Mouse (Mus musculus) heart, adult 11 months (tissue): ENCODE measurements around the gene Eef1akmt1.

ENCODE experiments used
- DNase-seq: peaks from one replicate; pipeline ENCODE4 v3.0.0; 2022

The Eef1akmt1 gene

DNA sequence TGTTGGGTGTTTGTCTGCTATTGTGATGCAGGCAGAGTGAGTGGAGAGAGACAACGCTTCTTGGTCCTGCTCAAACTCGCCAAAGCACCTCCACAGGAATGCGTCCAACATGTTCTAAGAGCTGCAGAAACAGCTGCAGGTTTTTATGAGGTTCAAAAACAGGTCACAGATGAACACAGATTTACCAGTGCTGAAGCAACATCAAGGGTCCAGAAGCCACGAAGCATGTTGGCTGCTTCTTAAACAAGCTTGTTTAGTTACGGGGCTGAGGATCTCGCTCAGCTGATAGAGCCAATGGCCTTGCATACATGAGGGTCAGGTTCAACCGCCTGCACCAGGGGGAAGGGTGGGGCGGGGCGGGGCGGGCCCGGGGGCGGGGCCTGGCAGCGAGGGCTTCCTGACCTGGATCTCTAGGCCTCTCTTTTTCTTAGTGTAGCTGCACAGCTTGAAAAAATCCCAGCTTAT, 24.8 kb downstream of the Eef1akmt1 start:
- DNase-seq = no peak

DNA sequence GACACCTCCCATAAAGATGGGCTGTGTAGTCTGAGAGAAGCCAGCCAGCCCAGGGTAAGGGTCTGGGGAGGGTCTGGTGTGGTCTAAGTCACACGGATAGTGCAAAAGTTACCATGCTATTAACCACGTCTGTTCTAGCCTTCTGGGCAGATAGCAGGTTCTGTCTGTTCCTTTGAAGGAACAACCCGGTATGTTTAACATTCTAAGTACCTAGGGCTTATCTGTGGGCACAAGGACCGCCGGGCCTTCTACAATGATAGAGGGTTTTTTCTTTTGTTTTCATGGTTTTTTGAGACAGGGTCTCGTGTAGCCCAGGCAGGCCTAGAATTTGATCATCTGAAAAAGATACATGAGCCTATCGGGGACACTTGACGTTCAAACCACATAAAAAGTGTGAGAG, 25.3 kb downstream of the Eef1akmt1 start:
- DNase-seq = peak; percentile 34

DNA sequence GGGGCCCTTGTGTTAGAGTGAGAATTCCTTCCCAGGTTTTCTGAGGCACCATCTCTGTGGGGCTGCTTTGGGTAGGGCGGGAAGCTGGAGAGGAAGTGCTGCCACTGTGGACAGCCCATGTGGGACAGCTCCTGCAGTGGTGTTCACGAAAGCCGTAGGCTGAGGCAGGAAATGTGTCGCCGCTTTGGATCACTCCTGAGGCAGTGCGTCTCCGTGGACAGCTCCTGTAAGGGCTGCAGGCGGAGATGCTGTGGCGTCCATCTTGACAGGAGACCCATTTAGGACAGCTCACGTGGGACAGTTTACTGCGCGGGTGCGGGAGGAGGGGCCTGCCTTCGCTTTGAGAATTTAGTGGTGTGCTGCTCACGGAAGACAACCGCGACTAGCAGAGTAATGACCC, 25.9 kb downstream of the Eef1akmt1 start:
- DNase-seq = peak; percentile 65

DNA sequence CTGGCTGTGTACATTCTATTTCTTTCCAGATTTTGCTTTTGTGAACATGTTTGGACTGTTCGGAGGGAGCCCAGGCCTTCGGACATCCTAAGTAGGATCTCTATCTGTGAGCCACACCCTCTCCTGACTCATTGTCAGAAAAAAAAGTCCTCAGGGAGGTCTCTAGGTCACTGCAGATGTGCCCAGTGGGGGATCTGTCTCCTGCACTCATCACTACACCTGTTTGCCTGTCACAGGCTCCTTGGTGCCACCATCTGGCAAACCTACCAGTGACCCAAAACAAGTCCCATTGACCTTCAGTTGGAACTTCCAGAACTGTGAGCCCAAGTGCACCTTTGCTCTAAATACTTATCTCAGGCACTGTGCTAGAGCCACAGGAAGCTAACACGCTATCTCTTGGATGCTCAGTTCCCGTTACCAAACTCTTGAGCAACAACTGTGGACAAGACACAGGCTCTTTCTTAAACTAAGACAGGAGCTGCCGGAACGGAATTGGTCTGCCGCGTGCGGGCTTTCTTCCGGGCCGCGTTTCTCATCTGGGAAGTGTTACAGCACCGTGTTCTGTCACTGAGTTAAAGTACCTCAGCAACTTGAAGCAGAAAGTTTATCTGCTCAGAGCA, 27.9 kb downstream of the Eef1akmt1 start:
- no peak for DNase-seq

DNA sequence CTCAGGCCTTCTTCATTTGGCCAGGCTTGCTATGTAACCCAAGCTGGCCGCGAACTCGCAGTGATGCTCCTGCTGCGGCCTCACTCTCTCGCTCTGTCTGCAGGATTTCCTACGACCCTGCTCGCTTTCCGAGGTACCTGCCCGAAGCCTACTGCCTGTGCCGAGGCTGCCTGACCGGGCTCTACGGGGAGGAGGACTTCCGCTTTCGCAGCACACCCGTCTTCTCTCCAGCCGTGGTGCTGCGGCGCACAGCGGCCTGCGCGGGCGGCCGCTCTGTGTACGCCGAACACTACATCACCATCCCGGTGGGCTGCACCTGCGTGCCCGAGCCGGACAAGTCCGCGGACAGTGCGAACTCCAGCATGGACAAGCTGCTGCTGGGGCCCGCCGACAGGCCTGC, 29.2 kb downstream of the Eef1akmt1 start:
- DNase-seq = no peak

DNA sequence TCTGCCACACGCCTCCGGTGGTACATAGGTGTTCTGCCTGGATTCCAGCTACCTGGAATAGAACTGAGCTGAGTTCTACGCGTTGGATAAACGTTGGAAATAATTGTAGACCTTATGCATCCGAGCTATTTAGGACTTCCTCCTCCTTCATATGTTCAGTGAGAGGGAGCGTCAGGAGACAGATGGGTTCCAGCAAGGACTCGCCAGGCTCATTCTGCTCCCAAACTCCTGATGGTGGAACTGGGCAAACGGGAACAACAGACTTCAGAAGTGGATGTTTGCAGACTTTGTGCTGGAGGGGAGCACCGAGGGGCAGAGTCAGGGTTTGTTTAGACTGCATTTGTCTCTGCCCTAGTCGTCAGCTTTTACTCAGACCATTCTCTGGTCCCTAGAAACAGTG, 30.7 kb downstream of the Eef1akmt1 start:
- DNase-seq = no peak

DNA sequence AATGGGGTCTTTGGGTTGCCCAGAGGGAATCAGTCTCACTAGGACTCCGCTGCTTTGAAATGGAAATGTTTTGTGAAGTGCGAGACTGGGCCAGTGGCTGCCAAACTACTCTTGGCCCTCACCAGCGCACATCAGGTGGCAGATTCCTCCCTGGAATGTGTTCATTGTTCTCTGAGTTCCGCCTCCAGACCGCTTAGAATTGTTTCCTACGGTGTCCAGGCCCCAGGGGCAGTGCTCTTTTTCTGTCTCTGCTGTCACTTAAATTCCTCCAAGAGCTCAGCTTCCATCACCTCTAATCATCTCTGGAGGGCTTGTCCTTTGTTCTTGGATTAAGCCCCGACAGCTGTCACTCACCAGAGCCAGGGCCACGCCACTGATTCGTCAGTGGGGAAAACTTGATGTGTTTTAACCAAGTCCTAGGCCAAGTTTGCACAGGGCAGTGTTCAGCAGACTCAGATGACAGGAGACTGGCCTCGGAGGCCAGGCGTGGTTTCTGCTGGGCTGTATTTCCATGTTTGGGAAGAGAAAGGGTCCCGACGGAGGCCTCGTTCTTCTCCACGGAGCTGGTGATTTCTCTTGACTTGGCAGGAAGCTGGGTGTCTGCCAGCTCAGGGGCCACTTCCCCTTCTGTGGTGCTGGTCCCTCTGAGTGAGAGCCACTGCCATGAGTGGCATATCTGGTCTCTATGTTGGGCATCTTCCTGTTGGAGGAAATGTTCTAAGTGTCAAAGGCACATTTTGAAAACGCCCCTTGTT, 34.0 kb downstream of the Eef1akmt1 start:
- peak; percentile 94 for DNase-seq

DNA sequence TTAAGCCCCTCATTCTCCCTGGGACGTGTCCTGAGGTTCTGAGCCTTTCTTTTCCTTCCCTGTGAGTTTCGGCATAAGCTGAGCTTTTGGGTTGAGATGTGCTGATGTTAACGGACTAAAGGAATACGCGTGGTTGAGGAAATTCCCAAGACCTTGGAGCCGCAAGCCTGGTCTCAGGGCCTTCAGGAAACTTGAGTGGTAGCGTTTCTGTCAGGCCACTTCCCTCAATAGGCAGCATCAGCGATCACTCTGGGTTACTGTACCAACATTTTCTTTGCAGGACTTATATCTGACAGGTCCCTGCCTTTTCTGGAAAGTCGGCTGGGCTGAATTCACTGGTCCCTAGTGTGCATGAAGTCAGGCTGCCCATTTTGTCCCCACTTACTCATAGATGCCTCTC, 34.6 kb downstream of the Eef1akmt1 start:
- no peak for DNase-seq

DNA sequence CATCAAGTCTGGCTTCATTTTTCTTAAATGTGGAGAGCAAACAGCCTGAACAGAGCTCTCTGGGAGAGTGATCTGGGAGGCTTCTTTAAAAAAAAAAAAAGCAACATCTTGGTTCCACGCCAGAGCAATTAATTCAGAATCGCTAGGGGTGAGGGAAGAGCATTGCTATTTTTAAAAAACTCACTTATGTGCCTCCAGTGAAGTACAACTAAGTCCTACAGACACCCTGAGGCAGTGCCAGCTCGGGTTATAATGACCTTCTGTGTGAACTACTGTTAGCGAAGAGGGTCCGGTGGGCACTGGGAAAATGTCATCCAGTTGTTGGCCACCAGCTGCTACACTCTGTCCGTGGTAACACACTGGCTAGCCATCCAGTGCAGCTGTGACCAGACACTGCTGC, 35.8 kb downstream of the Eef1akmt1 start:
- peak; percentile 95 for DNase-seq

DNA sequence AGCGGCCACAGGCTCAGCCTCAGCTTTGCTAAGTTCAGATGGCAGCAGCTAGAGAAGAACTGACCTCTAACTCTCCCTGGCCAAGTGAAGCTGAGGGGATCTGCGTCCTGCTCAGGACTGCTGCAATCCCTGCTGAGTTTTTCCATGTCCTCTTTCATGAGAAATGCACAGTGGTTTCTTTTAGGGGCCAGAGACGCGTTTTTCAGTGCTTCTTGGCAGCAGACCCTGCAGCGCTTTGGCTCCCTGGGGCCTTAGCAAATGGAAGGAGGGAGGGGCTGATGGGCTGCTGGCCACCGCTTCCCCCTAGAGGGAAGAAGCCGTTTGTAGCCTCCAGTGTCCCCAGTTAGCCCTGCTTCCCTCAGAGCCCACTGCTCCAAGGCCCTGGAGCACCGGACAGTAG, 36.5 kb downstream of the Eef1akmt1 start:
- DNase-seq = peak; percentile 99

DNA sequence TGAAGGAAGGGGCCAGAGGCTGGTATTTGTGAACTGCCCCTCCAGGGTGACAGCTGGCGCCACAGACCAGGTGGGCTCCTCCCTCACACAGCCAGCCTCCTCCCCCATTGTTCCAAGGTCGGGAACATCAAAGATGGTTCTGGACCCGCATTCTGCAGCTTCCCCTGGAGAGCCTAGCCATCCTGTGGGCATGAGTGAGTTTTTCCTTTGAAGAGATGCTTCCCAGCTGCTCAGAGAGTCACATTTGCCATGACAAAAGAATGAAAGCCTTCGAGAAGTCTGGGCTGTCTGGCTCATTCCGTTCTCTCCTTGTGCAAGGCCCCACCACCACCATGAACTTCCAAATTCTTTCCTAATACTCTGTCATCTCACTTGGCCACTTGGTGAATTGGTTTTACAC, 37.1 kb downstream of the Eef1akmt1 start:
- peak; percentile 94 for DNase-seq

DNA sequence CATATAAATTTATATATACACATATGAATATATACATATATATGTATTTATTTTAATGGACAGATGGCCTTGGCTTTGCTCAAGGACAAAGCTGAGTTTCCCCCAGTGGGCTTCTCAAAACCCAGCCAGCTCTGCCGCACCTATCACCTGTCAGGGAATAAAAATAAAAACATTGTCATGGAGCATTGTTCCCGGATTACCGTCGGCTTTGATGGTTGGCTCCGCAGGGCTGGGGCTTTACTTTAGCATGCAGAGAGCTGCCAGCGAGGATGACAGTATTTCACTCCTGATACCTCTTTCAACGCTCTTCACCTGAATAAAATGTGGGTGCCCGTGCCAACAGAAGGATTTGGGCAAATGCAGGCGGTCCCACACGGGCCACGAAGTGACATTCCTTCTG, 37.6 kb downstream of the Eef1akmt1 start:
- peak; percentile 89 for DNase-seq

DNA sequence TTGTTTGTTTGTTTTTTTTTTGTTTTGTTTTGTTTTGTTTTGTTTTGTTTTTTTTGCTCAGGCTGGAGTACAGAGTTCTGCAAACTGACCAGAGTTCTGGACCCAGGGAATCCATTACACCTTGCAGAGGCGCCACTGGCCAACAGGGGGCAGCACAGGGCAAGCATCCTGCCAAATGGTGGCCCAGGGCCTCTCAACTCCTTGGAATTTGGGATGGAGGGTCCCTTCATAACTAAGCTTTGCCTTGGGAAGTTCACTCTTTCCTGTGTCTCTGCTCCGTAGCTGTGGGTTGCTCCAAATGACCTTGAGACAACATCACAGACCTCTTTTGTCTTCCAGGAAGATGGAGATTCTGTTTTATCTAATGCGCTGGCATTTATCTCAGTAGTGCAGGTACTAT, 38.2 kb downstream of the Eef1akmt1 start:
- peak; percentile 93 for DNase-seq

DNA sequence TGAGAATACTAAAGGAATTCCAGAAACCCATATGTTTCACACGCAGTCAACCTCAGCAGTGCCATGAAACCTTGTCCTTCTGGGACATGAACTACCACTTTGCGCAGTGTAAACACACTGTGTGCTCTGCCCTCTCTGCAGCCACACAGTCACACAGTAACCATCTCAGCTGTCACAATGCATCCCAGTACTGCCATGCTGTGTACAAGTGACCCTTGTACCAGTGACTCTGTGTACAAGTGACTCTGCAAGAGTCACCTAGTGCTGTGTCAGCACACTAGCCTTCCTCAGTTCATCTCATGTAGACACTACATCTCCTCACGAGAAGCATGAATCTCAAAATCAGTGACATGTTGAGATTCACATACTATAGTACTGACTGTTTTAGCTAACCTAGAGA, 38.8 kb downstream of the Eef1akmt1 start:
- DNase-seq = no peak

DNA sequence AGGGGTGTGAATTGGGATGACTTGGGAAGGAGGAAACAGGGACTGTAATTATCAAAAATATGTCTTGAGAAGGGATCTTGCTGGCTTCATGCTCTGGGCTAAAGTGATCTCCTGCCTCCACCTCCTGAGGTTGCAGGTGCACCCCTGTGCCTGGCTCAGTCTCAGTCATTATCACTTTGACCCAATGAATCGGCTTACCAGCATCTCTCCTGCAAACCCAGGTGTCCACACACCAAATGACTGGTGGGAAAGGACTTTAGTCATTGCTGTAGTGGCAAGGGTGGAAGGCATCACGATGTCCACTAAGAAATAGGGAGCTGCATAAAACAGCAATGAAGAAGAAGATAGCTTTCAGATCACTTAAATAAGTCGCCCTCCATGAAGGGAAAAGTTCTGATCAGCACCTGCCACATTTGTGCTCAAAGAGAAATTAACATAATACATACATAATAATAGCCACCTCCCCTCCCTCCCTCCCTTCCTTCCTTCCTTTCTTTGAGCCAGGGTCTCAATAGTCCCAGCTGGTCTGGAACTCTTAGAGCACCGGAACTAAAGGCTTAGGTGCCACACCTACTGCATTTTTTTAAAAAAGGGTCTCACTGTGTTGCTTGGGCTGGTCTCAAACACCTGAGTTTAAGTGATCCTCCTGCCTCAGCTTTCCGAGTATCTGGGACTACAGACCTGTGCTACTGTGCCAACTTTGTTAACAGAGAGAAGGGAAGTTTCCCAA, 41.5 kb downstream of the Eef1akmt1 start:
- DNase-seq = no peak

DNA sequence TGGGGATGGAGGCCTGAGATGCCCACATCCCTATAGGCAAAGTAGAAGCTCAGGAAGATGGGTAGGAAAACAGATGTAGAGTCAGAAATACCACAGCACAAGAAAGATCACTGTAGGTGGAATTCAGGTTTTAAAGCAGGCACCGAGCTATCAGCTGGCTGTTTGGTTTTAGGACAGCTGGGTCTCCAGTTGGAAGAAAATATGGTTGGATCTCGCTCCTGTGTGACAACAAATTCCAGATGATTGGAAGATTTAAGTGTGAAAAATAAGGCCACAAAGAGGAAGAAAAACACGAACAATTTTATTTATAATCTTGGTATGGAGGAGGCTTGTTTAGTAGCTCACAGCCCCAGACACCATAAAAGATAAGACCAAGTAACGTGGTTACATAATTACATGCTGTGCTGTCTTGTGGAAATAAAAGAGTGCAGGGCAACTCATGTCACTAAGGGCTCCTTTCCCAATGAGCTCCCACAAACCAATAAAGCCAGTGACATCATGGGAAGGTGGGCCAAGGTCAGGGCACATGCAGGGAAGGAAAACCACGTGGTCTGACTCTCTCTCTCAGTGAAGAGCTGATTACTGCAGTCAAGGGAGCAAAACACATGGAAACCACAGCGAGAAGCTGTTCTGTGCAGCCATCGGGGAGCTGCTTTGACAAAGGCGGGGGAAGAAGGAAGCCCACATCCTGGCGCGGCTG, 42.2 kb downstream of the Eef1akmt1 start:
- peak; percentile 98 for DNase-seq

DNA sequence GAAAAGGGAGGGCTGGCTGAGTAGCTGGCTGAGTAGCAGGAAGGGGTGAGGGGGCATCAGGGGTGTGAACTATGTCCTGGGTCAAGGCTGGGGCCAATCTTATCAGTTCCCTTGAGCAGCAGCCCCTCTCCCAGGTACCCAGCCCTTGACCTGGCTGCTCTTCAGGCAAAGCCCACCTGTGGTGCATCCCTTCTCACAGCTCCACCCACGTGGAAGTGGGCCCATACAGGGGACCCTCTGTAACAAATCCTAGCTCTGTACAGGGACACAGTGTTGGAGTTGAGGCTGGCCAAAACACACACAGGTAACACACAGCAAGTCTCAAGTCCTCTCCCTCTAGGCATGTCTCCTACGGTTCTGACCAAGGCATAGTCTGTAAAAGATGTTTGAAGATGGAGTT, 43.8 kb downstream of the Eef1akmt1 start:
- peak; percentile 92 for DNase-seq

DNA sequence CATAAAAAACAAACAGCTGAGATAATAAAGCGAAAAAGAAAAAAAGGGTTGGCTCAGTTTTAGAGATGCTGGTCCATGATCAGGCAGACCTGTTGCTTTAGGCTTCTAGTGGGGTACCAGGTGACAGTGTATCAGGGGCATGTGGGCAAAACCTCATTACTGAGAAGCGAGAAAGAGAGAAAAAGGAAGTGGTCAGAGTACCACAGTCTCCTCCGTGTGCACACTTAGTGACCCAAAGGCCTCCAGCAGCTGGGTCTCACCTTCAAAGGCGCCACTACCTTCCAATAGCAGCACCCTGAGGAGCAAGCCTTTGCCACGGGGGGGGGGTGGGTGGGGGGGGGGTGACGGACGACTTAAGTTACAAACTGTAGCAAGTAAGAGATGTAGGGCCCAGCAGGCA, 44.3 kb downstream of the Eef1akmt1 start:
- DNase-seq = no peak

DNA sequence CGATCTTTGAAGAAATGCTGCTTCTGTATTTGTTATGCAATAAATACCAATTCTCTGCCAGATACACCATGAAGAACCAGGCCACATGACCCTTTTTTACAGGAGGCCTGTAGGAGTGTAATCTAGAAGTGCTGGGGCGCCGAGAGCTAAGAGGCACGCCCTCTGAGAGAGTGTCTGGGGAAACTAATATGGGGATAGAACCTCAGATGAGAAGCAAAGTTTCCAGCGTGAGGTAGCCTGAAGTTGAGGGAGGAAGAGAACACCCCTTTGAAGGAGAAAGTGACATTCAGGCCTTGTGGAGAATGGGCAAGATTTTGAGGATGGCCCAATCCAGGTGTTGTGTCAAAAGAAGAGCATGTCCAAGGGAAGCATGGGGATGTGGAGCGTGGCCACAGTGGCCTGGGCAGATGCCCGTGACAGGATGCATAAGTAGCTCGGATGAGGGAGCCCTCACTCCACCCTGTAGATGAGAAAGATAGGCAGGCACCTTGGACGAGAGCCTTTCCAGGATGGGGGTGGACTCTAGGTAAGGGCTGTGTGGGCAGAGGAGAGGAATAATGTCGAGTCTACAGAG, 45.3 kb downstream of the Eef1akmt1 start:
- peak; percentile 93 for DNase-seq

DNA sequence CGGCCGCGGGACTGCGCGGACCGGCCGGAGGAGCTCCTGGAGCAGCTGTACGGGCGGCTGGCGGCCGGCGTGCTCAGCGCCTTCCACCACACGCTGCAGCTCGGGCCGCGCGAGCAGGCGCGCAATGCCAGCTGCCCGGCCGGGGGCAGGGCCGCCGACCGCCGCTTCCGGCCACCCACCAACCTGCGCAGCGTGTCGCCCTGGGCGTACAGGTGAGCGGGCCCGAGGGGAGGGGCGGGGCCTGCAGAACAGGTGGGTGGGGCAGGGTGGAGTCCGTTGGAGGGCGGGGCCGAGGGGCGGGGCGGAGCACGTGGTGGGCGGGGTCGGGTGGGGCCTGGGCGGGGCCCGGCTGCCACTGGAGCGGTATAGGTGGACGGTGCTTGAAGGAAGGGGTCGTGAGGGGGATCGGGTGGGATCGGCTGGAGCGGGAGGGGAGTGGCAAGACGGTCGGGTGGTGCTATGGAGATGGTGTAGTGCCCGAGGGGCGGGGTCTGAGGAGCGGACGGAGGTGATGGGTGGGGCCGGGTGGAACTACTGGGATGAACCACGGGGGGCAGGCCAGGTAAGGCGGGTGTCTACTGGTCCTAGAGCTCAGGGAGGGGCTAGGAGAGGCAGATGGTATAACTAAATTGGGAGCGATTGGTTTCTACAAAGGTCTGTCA, 45.9 kb downstream of the Eef1akmt1 start:
- peak; percentile 97 for DNase-seq

DNA sequence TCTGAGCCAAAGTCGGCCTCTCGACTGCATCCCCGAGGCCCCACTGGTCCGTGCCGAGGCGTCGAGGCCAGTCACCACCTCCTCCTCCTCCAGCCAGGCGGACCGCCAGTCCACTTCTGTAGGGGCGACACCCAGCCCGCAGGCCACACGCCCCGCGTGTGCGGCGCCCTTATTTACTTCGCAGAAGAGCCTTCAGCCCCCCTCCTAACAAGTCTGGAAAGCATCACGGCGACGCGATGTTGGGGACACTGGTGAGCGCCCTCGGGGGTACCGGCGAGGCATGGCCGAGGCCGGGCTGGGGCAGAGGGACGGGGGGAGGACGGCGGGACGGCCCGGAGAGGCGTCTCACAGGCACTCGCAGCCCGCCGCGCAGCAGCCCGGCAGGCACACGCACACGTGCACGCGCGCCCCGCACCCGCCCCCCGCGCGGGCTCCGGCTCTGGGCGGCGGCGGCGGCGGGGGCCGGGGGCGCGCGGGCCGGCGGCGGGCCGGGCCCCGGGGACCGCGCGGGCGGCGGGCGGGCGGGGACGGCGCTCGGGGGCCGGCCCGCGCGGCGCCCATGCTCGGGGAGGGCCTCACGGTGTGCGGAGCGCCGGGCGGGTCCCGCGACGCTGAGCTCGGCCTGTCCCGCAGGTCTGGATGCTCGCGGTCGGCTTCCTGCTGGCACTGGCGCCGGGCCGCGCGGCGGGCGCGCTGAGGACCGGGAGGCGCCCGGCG, 46.6 kb downstream of the Eef1akmt1 start, which contains the start of gene Il17d:
Gene Il17d (plus strand): TSS at position 107 of the 717 bp plus-strand sequence.
- DNase-seq = peak; percentile 96

DNA sequence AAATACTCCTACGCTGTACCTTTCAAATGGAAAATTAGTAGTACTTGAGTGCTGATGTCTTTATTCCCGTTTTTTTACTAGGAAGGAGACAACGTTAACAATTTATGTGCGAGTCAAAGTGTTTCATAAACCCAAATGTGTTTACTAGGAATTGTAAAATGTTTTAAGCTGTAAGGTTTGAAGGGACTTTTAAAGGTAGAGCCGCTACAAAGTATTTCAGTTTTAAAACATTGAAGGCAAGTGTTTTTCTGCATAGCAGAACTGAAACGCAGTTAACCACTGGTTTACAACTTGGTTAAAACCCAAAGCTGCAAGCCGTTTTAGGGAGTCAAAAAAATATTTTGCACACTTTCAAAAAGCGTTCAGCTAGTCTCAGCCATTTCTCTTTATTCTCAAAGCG, 47.6 kb downstream of the Eef1akmt1 start:
- DNase-seq = no peak
